ENCODE assay signal across 9 mouse cellular contexts in genomic region chr13:58560497-58561138, GRCm38 (mm10). TPM values are rescaled to one million over a fixed set of nuclear protein-coding genes. Genes with fewer than 3 reads are reported as not detected.
DNase-seq lines count a peak whose midpoint lies in the region; ATAC-seq and TF ChIP-seq lines count a peak whose summit lies in the region.
"Had no signal": no experiment of that assay in that cellular context is flagged by ENCODE, and none has a peak within 500 bp of the region (broad histone marks: within the 10 kb centered on the region; RNA-seq: fewer than 3 reads in every experiment).

No protein-coding gene starts in this region.

- peak; percentile 76 for DNase-seq in cerebellum, adult 9-11 months
- DNase-seq in layer of hippocampus, postnatal 14 days (ENCODE audit: low spot score in 2 of 2): peak; percentile 79 to 94
- no peak for DNase-seq in kidney, adult 2 months
- no peak for DNase-seq in liver, postnatal 0 days

- 70% methylated on average over 15 of the region's 15 CpGs for WGBS in neural tube, embryonic 14.5 days
- WGBS in kidney, adult 2 months: 73% methylated on average over 15 of the region's 15 CpGs
- WGBS in kidney, embryonic 16.5 days: 76% methylated on average over 15 of the region's 15 CpGs
- 74% methylated on average over 15 of the region's 15 CpGs for WGBS in liver, postnatal 0 days (ENCODE audit: insufficient replicate concordance)

- peak overlapping the region; percentile 0; the same call in 1 of the 2 replicates for H3K27ac ChIP-seq in neural tube, embryonic 14.5 days (ENCODE audit: low read depth, low read length)
- no peak overlapping the region for H3K27ac ChIP-seq in kidney, adult 2 months (ENCODE audit: insufficient read depth, low read depth, low read length)
- H3K27ac ChIP-seq in kidney, embryonic 16.5 days (ENCODE audit: low read length): no peak overlapping the region
- H3K27ac ChIP-seq in liver, postnatal 0 days (ENCODE audit: low read depth): no peak overlapping the region
- H3K27ac ChIP-seq: embryonic facial prominence, embryonic 12.5 days had no signal

- no peak for TF ChIP-seq CTCF in kidney, adult 2 months (conservative IDR thresholded peaks at IDR 0.05; ENCODE audit: insufficient read depth, insufficient read length, low read depth, low read length)
- TF ChIP-seq CTCF in liver, postnatal 0 days (IDR thresholded peaks at IDR 0.05; ENCODE audit: low read depth): no peak

- H3K36me3 ChIP-seq in neural tube, embryonic 14.5 days (ENCODE audit: control insufficient read depth, insufficient read depth, low read length): no peaks in the 10 kb centered on the region
- H3K36me3 ChIP-seq in kidney, adult 2 months (ENCODE audit: control insufficient read depth, insufficient read depth, low read length): no peaks in the 10 kb centered on the region
- no peaks in the 10 kb centered on the region for H3K36me3 ChIP-seq in kidney, embryonic 16.5 days (ENCODE audit: insufficient read depth, low read length)
- no peaks in the 10 kb centered on the region for H3K36me3 ChIP-seq in liver, postnatal 0 days (replicated peaks; ENCODE audit: insufficient read depth, low read length)
- H3K36me3 ChIP-seq: embryonic facial prominence, embryonic 12.5 days had no signal

- H3K9me3 ChIP-seq in neural tube, embryonic 14.5 days (ENCODE audit: control insufficient read depth, low read length): no peaks in the 10 kb centered on the region
- no peaks in the 10 kb centered on the region for H3K9me3 ChIP-seq in kidney, embryonic 16.5 days (ENCODE audit: low read length)
- no peaks in the 10 kb centered on the region for H3K9me3 ChIP-seq in liver, postnatal 0 days (ENCODE audit: low read length)
- H3K9me3 ChIP-seq: embryonic facial prominence, embryonic 12.5 days had no signal

- H3K9ac ChIP-seq in neural tube, embryonic 14.5 days (replicated peaks; ENCODE audit: low read depth, low read length): no peak overlapping the region
- no peak overlapping the region for H3K9ac ChIP-seq in kidney, embryonic 16.5 days (replicated peaks; ENCODE audit: low read length)
- no peak overlapping the region for H3K9ac ChIP-seq in liver, postnatal 0 days (replicated peaks)
- H3K9ac ChIP-seq: embryonic facial prominence, embryonic 12.5 days had no signal

- no peaks in the 10 kb centered on the region for H3K27me3 ChIP-seq in neural tube, embryonic 14.5 days (ENCODE audit: control insufficient read depth, insufficient read depth, low read length)
- H3K27me3 ChIP-seq in kidney, adult 2 months (replicated peaks; ENCODE audit: control insufficient read depth, insufficient read depth, low read length): no peaks in the 10 kb centered on the region
- no peaks in the 10 kb centered on the region for H3K27me3 ChIP-seq in kidney, embryonic 16.5 days (ENCODE audit: insufficient read depth, low read length)
- H3K27me3 ChIP-seq in liver, postnatal 0 days (ENCODE audit: insufficient read depth, low read length): 0 out of 2 replicates have a peak, but pooled peaks cover 2% of the 10 kb centered on the region
- H3K27me3 ChIP-seq: embryonic facial prominence, embryonic 12.5 days had no signal

- no peaks in the 10 kb centered on the region for H3K4me1 ChIP-seq in neural tube, embryonic 14.5 days (ENCODE audit: control insufficient read depth, insufficient read depth, low read length)
- H3K4me1 ChIP-seq in kidney, adult 2 months (ENCODE audit: control insufficient read depth, insufficient read depth, low read length): no peaks in the 10 kb centered on the region
- no peaks in the 10 kb centered on the region for H3K4me1 ChIP-seq in kidney, embryonic 16.5 days (ENCODE audit: insufficient read depth, low read length)
- H3K4me1 ChIP-seq in liver, postnatal 0 days (ENCODE audit: insufficient read depth): no peaks in the 10 kb centered on the region
- H3K4me1 ChIP-seq: megakaryocyte, embryonic 14.5 days had no signal

- no peak for TF ChIP-seq POLR2A in kidney, adult 2 months (IDR thresholded peaks at IDR 0.05; ENCODE audit: low read depth, low read length)

- TF ChIP-seq EP300 in liver, postnatal 0 days (IDR thresholded peaks at IDR 0.05; ENCODE audit: low read depth): no peak

- peak; percentile 61 for ATAC-seq in cerebellum, adult (ENCODE audit: insufficient number of reproducible peaks, low FRiP score, low TSS enrichment)
- peak; percentile 80; the same call in 1 of the 2 replicates for ATAC-seq in neural tube, embryonic 14.5 days (ENCODE audit: low read depth)
- no peak for ATAC-seq in kidney, embryonic 16.5 days (ENCODE audit: low FRiP score, low TSS enrichment)
- ATAC-seq in liver, postnatal 0 days: no peak

- H3K4me2 ChIP-seq in neural tube, embryonic 14.5 days (ENCODE audit: low read depth, low read length): no peak overlapping the region
- no peak overlapping the region for H3K4me2 ChIP-seq in kidney, embryonic 16.5 days (replicated peaks; ENCODE audit: low read depth, low read length)
- no peak overlapping the region for H3K4me2 ChIP-seq in liver, postnatal 0 days (ENCODE audit: low read depth, low read length)
- H3K4me2 ChIP-seq: embryonic facial prominence, embryonic 12.5 days had no signal

- no peak overlapping the region for H3K4me3 ChIP-seq in neural tube, embryonic 14.5 days (ENCODE audit: low read depth, low read length)
- no peak overlapping the region for H3K4me3 ChIP-seq in kidney, adult 2 months (ENCODE audit: insufficient read depth, low read depth, low read length)
- no peak overlapping the region for H3K4me3 ChIP-seq in kidney, embryonic 16.5 days (ENCODE audit: low read length)
- no peak overlapping the region for H3K4me3 ChIP-seq in liver, postnatal 0 days (ENCODE audit: low read depth, low read length)
- H3K4me3 ChIP-seq: embryonic facial prominence, embryonic 12.5 days; megakaryocyte, embryonic 14.5 days had no signal

RNA-seq across cellular contexts. Expression of gene Slc28a3, which starts 50.1 kb away (rescaled TPM):
- under 1 TPM; 0.07 to 0.85 TPM for total RNA-seq in layer of hippocampus, postnatal 14 days (2021)
- not detected in 2 replicates for polyA plus RNA-seq in neural tube, embryonic 14.5 days (2014; fragmentation: Nextera tagmentation; extraction: Ambion mirVana)
- polyA plus RNA-seq in kidney, adult 2 months (2012; rRNA removed): not detected in 2 replicates
- polyA plus RNA-seq in kidney, embryonic 16.5 days (2015; fragmentation: Nextera tagmentation; extraction: Ambion mirVana): 0.08 TPM in 1 of 2 replicates, not detected in the other
- not detected in 2 replicates for polyA plus RNA-seq in liver, postnatal 0 days (2015; fragmentation: Nextera tagmentation; extraction: Ambion mirVana)

Comparison
In these comparisons a context has a peak if more than half of its experiments do, and no peak if none do; other contexts are left out.
1. ATAC-seq: peak in cerebellum, adult (single experiment) and neural tube, embryonic 14.5 days (single experiment); none in kidney, embryonic 16.5 days (single experiment) and liver, postnatal 0 days (single experiment).
2. DNase-seq: peak in cerebellum, adult 9-11 months (single experiment) and layer of hippocampus, postnatal 14 days (2 of 2); none in kidney, adult 2 months (single experiment) and liver, postnatal 0 days (single experiment).